Mouse (Mus musculus) fibroblast of lung, adult 2 months (primary cell): ENCODE measurements at regions not wholly inside any gene's neighbourhood (a gene's known extent, or its start where the extent isn't known, plus 50 kb on each side); places are given as distances from the start of the nearest gene placed in this dataset.

Source experiments
- DNase-seq: peaks from one replicate; pipeline ENCODE4 v3.0.0-alpha.2; 2011; ENCODE audit warnings: low read depth

- DNase-seq = no peak
These were observed 188.6 kb upstream of the 1700066M21Rik start for GRCm38 (mm10) chr1:57188796-57189319.

GRCm38 (mm10) chr1:57201274-57201673, 176.1 kb upstream of the 1700066M21Rik start:
- no peak for DNase-seq

DNA sequence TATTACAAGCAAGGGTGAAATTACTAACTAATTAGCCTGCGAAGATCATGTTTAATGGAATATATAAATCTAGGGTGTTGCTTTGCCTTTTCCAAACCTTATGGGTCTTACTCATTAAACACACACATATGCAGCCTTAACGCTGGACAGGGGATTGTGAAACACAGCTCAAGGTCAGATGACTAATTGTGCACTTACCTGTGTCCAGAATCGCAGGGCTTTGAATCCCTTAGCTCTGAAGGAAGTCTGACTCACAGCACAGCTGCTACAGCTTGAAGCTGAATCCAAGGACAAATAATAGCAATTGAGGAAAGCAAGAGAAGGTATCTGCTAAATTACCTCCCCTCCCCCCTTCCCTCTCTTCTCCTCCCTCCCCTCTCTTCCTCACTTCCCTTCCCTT, 173.1 kb upstream of the 1700066M21Rik start:
- no peak for DNase-seq

GRCm38 (mm10) chr1:57205198-57205987, 172.0 kb upstream of the 1700066M21Rik start:
- DNase-seq = peak; percentile 16

GRCm38 (mm10) chr1:57206496-57206895, 170.9 kb upstream of the 1700066M21Rik start:
- DNase-seq = no peak

DNA sequence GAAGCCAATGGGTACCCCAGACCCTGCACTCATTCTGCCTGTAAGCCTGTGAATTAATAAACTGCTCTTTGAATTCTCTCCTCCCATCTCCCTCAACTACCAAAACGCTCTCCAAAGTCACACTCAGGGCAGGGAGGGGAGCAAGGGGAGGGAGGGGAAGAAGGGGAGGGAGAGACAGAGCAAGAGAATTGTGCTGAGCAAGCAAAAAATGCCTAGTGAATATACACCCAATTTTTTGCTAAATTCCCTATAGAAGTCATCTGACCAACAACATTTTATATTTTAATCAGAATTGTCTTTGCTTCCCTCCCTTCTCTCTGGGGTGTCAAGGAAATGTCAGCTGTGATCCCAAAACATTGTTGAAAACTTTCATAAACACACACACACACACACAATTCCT, 170.5 kb upstream of the 1700066M21Rik start:
- no peak for DNase-seq

- no peak for DNase-seq
These were observed 169.0 kb upstream of the 1700066M21Rik start for GRCm38 (mm10) chr1:57208415-57208814.

DNA sequence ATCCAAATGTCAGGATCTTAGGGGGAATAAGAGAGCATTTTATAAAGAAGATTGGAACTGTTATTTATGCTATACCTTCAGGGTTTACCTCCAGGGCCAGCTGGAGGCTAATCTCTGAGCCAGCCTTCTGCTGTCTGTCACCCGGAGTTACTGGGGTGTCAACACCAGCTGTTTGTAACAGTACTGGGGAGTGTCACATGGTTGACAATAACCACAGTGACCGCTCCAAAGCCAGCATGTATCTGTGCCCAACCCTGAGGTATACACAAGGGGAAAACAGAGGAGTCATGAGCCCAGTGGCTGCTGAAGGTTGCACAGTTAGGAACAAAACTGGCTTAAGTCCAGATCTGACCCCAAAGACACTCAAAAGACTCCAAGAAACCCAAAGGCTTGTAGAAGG, 168.1 kb upstream of the 1700066M21Rik start:
- no peak for DNase-seq

DNA sequence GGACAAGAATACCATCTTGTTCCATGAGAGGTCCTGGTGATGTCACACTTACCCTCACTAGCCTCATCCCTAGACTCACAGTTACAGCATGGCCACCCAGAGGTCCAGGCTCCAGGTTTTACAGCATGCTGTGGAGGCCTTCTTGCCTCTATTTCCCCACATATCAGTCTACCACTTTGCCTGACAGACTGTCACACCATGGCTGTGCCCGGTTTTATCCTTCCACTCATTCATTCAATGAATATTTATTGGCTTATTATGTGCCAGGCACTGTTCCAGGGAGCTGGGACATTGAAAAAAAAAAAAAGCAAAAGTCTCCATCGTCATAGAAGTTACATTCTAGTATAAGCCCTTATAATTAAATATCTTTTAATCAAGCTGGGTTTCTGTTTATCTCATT, 166.4 kb upstream of the 1700066M21Rik start:
- DNase-seq = no peak

DNA sequence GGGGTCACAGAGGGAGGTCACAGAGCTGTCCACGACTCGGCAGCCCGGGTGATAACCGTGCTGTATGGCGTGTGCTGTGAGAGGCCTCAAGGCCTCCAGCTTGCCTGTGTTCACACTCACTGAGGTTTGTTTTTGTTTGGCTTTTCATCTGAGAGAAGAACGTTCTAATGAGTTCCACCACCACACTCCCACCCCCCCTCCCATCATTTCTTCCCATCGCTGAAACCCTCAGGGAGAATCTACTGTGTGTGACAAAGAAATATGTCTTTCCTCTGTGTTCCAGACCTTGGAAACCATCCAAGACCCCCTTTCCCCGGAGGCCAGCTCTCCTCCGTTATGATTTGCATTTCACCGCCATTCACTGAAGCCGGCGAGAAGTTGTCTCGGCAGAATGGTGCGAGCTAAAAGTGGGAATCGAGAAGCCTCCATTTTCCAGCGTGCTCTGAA, 164.0 kb upstream of the 1700066M21Rik start:
- DNase-seq = no peak

DNA sequence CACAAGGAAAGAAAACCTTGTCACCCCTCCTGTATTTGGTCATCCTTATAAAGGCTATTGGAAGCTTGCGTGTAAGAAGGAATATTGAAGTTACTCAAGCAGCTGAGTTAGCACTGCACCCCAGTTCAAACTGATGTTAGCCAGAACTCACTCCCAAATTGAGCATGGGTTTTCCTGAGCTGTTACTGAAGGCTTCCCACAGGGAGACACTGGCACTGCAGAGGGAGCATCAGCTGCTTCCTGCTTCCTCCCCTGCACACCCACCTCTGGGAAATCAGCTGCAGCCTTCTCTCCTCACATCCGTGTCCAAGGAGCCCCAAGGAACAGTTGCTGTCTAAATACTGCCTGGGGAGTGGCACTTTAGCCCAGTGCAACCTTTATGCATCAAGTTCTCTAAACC, 163.2 kb upstream of the 1700066M21Rik start:
- no peak for DNase-seq

GRCm38 (mm10) chr1:57217656-57218055, 159.8 kb upstream of the 1700066M21Rik start:
- DNase-seq = no peak

GRCm38 (mm10) chr1:57218127-57218526, 159.3 kb upstream of the 1700066M21Rik start:
- DNase-seq = no peak

DNA sequence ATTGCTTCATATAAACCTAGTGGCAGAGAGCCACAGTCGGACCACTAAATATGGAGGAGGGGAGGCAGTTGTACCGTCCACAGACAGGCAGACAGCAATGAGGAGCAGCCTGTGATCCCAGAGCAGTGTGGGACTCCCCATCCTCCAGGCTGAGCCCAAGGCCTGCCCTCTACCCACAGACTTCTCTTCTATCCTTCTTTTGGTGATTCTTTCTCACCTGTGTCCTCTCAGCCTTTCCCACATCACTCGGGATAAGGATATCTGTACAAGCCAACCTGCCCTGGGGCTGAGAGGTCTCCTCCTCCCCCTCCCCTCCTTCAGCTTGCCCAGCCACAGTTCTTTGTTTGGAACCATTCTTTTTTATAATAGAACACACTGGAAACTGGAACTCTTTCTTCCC, 158.8 kb upstream of the 1700066M21Rik start:
- DNase-seq = no peak

DNA sequence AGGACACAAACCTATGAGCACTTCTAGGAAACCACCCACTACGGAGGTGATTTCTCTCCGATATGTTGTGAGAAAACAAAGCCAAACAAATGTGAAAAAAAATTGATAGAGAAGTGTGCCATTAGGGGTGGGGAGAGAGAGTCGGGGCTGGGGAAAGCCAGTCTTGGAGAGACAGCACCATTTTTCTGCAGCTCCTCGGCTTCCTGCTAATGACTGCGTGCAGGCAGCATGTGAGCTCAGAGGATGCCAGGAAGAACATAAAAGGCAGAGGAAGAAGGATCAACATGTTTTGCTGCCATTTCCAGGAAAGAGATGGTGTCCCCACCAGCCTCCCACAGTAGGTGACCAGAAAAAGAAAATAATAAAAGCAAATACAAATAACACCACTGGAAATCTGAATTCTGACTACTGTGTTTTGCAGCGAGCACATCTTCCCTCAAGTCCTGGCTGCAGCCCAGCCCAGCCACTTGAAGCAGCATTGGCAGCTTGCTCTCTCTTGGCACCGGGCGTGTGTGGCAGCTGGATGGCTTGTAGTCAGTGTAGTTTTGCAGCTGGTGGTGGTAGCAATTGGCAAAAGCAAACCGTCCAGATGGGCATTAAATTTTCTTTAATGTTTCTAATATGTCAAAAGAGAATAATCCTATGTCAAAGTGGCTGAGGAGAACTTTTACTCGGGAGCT, 152.9 kb upstream of the 1700066M21Rik start:
- DNase-seq = peak; percentile 23

GRCm38 (mm10) chr1:57243607-57244408, 133.6 kb upstream of the 1700066M21Rik start:
- no peak for DNase-seq

- no peak for DNase-seq
These were observed 117.8 kb upstream of the 1700066M21Rik start for GRCm38 (mm10) chr1:57259626-57260025.

- DNase-seq = no peak
These were observed 112.2 kb upstream of the 1700066M21Rik start for GRCm38 (mm10) chr1:57265012-57265760.

DNA sequence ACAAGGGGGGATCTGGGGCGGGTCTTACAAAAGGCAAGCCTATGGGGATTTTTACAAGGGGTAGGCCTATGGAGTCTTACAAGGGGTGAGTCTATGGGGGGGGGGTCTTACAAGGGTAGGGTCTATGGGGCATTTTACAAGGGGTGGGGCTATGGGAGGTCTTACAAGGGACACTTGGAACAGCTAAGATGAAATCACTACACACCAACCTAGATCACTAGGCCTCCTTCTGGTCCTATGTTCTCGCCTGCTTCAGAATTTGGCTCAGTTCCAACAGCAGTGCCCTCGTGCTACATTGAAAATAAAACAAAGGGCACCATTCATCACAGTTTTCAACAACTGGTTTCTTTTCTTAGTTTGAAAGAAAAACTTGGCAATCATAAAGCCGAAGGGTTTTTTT, 110.7 kb upstream of the 1700066M21Rik start:
- DNase-seq = peak; percentile 33

DNA sequence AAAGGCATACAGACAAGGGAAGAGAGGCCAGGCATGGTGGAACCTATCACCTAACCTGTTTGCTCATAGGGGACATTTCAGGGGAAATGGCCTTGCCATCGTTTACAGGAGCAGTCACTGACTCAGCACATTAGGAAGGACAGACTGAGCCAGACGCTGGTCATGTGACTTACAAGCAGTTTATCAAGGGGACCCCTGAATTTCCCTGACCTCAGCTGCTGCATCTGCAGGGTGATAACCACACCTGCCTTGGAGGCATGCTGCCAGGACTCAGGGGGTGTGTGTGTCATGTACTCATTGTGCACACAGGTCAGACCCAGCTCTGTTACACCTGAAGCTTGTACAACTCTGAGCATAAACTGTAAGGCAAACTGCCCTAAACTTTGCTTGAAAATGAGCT, 109.6 kb upstream of the 1700066M21Rik start:
- no peak for DNase-seq

- DNase-seq = peak; percentile 68
These were observed 107.6 kb upstream of the 1700066M21Rik start for GRCm38 (mm10) chr1:57269679-57270354.
